Comparison of ENCODE assay signal across 20 mouse cellular contexts in genomic region chr11:103724331-103724771, GRCm38 (mm10). TPM values are rescaled to one million over a fixed set of nuclear protein-coding genes. Genes with fewer than 3 reads are reported as not detected.
DNase-seq lines count a peak whose midpoint lies in the region; ATAC-seq lines count a peak whose summit lies in the region.
"Had no signal": no experiment of that assay in that cellular context is flagged by ENCODE, and none has a peak within 500 bp of the region (broad histone marks: within the 10 kb centered on the region; RNA-seq: fewer than 3 reads in every experiment).

No protein-coding gene starts in this region.

- intact Hi-C loops in heart, postnatal 14 days (cut with DNase I) = no loop called here

- DNase-seq in cerebellum, adult 9-10 months = peak; percentile 31
- no peak for DNase-seq in frontal cortex, postnatal 14 days (ENCODE audit: low spot score in 2 of 2)
- peak; percentile 27 to 71 for DNase-seq in frontal cortex, adult 2 months (ENCODE audit: extremely low spot score in 1 of 2, low spot score in 1 of 2)
- peak; percentile 43 to 72 for DNase-seq in right cerebral cortex, postnatal 10 days (ENCODE audit: low spot score in 2 of 2)
- DNase-seq in heart, postnatal 14 days = no peak
- DNase-seq in embryo, embryonic 9.5 days (ENCODE audit: extremely low spot score) = no peak
- DNase-seq: adrenal gland, postnatal 36 days; gastrocnemius, postnatal 25 days; liver; lung, adult 18-20 months had no signal

- no peak for ATAC-seq in cerebellum, adult (ENCODE audit: insufficient number of reproducible peaks, low FRiP score, low TSS enrichment)
- peak; percentile 97 for ATAC-seq in frontal cortex, adult (ENCODE audit: low TSS enrichment)
- ATAC-seq: CD4-positive, CD25-positive, alpha-beta regulatory T cell, adult 4 months; intestine, postnatal 0 days had no signal

RNA-seq across cellular contexts. Expression of gene Wnt9b, which starts 25.3 kb away (rescaled TPM):
- polyA plus RNA-seq in frontal cortex, adult 2 months (2012; rRNA removed) = 0.21 and 0.24 TPM in 2 replicates
- under 1 TPM; 0.80 to 0.84 TPM for total RNA-seq in heart, postnatal 14 days (2021)
- total RNA-seq: megakaryocyte-erythroid progenitor cell, adult 5-6 weeks had no signal
- polyA plus RNA-seq: CD4-positive, CD25-positive, alpha-beta regulatory T cell, adult 4 months; G1E; stomach, embryonic 15.5 days had no signal

RNA-seq across cellular contexts. Expression of gene Gosr2, which starts 26.7 kb away (rescaled TPM):
- 89.4 and 90.9 TPM in 2 replicates for polyA plus RNA-seq in frontal cortex, adult 2 months (2012; rRNA removed)
- 10 to 100 TPM; 41.2 to 43.1 TPM for total RNA-seq in heart, postnatal 14 days (2021)

RNA-seq across cellular contexts. Expression of gene Wnt3, which starts 49.6 kb away (rescaled TPM):
- polyA plus RNA-seq in frontal cortex, adult 2 months (2012; rRNA removed) = 1.8 and 2.0 TPM in 2 replicates
- total RNA-seq in heart, postnatal 14 days (2021) = not detected
- total RNA-seq: gastrocnemius, postnatal 25 days; heart, adult 8-10 months; heart, postnatal 25 days; megakaryocyte-erythroid progenitor cell, adult 5-6 weeks had no signal
- polyA plus RNA-seq: G1E; kidney, embryonic 16.5 days had no signal

Comparison
In these comparisons a context has a peak if more than half of its experiments do, and no peak if none do; other contexts are left out.
1. DNase-seq: peak in cerebellum, adult 9-10 months (single experiment), frontal cortex, adult 2 months (2 of 2) and right cerebral cortex, postnatal 10 days (2 of 2); none in frontal cortex, postnatal 14 days (0 of 2), heart, postnatal 14 days (0 of 2) and embryo, embryonic 9.5 days (single experiment).